Mouse (Mus musculus) myocyte (in vitro differentiated cells): ENCODE data around the gene Klhdc3. TPM values are rescaled to one million over a fixed set of nuclear protein-coding genes. Genes with fewer than 3 reads are reported as not detected.

Experiments used
- H3K27me3 ChIP-seq: one replicate; pipeline ENCODE4 v1.6.1; 2011; ENCODE audit not compliant: control insufficient read depth, insufficient read depth, insufficient read length
- H3K36me3 ChIP-seq: one replicate; pipeline ENCODE4 v1.6.1; 2011; ENCODE audit not compliant: control insufficient read depth, insufficient read depth
- H3K4me2 ChIP-seq: one replicate; pipeline ENCODE4 v1.6.1; 2011; ENCODE audit warnings: low read depth, control low read depth
- H3K4me3 ChIP-seq: one replicate; pipeline ENCODE4 v1.5.1; 2011; ENCODE audit warnings: mild to moderate bottlenecking, control low read depth, moderate library complexity
- H3K79me2 ChIP-seq: one replicate; pipeline ENCODE4 v1.6.1; 2011; ENCODE audit not compliant: control insufficient read depth, insufficient read depth
- H3ac ChIP-seq: one replicate; pipeline ENCODE4 v1.6.1; 2011; ENCODE audit not compliant: control insufficient read depth, insufficient read length
- CEBPB ChIP-seq: IDR thresholded peaks from 2 replicates; pipeline ENCODE4 v1.6.1; 2011; ENCODE audit warnings: mild to moderate bottlenecking, moderate library complexity; ENCODE audit not compliant: poor library complexity, insufficient read depth, severe bottlenecking
- E2F4 ChIP-seq: IDR thresholded peaks from one replicate; pipeline ENCODE4 v1.6.1; 2011; ENCODE audit warnings: mild to moderate bottlenecking, control low read depth, moderate library complexity; ENCODE audit not compliant: insufficient read depth
- MAX ChIP-seq: IDR thresholded peaks from one replicate; pipeline ENCODE4 v1.6.1; 2011; ENCODE audit warnings: low read depth, mild to moderate bottlenecking, control low read depth
- MYOD1 ChIP-seq, 3 experiments: IDR thresholded peaks; one replicate each; pipeline ENCODE4 v1.6.1; 2011; ENCODE audit warnings: control low read depth in 2 of 3, low read depth in 2 of 3, mild to moderate bottlenecking in 2 of 3, moderate library complexity in 1 of 3; ENCODE audit not compliant: insufficient read length in 2 of 3, control insufficient read depth in 1 of 3
- MYOG ChIP-seq, 3 experiments: IDR thresholded peaks; one replicate each; pipeline ENCODE4 v1.6.1; 2011; ENCODE audit warnings: control low read depth in 2 of 3, low read depth in 2 of 3, mild to moderate bottlenecking in 2 of 3; ENCODE audit not compliant: insufficient read length in 2 of 3, control insufficient read depth in 1 of 3, insufficient read depth in 1 of 3
- POLR2A ChIP-seq: IDR thresholded peaks from one replicate; pipeline ENCODE4 v1.6.1; 2011; ENCODE audit warnings: low read depth, mild to moderate bottlenecking, control low read depth, moderate library complexity; ENCODE audit not compliant: insufficient read length
- POLR2AphosphoS2 ChIP-seq: IDR thresholded peaks from one replicate; pipeline ENCODE4 v1.6.1; 2011; ENCODE audit warnings: low read depth, control low read depth; ENCODE audit not compliant: insufficient read length
- REST ChIP-seq: IDR thresholded peaks from one replicate; pipeline ENCODE4 v1.6.1; 2011; ENCODE audit warnings: mild to moderate bottlenecking, control low read depth, moderate library complexity; ENCODE audit not compliant: insufficient read depth, insufficient read length
- SRF ChIP-seq: IDR thresholded peaks from one replicate; pipeline ENCODE4 v1.6.1; 2011; ENCODE audit warnings: low read depth; ENCODE audit not compliant: control insufficient read depth, insufficient read length
- TCF12 ChIP-seq: IDR thresholded peaks from one replicate; pipeline ENCODE4 v1.6.1; 2011; ENCODE audit warnings: mild to moderate bottlenecking, control low read depth; ENCODE audit not compliant: poor library complexity, insufficient read depth, severe bottlenecking
- TCF3 ChIP-seq: IDR thresholded peaks from one replicate; pipeline ENCODE4 v1.6.1; 2011; ENCODE audit warnings: low read depth, control low read depth; ENCODE audit not compliant: insufficient read length
- USF1 ChIP-seq: IDR thresholded peaks from one replicate; pipeline ENCODE4 v1.6.1; 2011; ENCODE audit warnings: low read depth, mild to moderate bottlenecking, control low read depth, moderate library complexity
- polyA plus RNA-seq: library from polyadenylated mRNA; unstranded; fragments of >200 nt; fragmentation: generic; extraction: Trizol; gene quantifications from one replicate; pipeline ENCODE4 v1.2.1, GENCODE M21; 2012; ENCODE audit warnings: missing spikeins

Klhdc3 gene
- 128 TPM for polyA plus RNA-seq

DNA sequence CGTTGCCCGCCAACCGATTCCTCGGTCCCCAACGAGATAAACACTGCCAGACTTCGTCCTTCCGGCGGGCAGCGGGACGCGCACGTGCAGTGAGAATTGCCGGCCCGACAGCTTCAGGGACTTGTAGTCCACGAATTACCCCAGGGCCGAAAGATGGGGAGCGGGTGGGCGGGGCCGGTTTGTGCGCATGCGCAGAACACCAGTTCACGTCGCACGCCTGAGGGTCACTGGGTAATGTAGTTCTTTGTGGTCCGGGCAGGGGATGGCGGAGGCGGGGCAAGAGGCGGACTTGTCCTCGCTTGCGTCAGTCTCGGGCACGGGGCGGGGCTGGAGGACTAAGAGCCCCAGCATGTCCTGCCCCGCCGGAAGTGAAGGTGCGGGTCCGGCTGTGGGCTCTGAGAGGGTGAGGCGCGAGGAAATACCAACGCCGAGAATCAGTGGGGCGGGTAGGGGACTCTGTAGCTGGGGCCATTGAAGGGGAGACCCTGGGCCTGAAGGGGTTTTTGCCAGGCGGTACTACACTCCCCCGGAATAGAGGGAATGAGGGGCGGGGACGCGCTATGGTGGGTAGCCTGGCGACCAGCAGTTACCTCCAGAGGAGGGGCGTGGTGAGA is at the start of gene Klhdc3:
Gene Klhdc3 (minus strand): TSS at position 155 of the 614 bp plus-strand sequence.
- peaks cover 23% of the 10 kb centered on the region for H3K36me3 ChIP-seq

DNA sequence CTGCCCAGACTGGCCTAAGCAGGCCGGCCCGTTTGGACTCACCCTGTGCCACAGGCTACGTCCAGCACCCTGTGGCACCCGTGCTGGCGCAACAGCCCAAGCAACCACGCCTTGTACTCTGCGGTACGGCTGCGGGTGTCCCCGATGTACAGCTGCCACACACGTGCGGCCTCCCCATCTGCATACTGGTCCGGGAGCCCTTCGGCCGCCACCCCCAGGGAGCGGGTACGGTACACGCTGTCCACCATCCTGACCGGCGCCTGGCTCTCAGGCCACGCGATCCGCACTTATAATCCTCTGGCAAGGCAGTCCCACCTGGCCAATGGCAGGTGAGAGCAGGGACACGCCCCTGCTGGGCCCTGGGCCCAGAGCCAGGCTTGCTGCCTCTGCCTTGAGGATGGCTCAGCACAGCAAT is 48.2 kb upstream of the Klhdc3 start, which contains the start of gene Gnmt:
Gene Gnmt (minus strand): TSS at position 265 of the 415 bp plus-strand sequence.
- no peak for TF ChIP-seq MAX
- H3K27me3 ChIP-seq, result no peaks in the 10 kb centered on the region
- H3K79me2 ChIP-seq, result no peaks in the 10 kb centered on the region
- no peak within 1 kb of the TSS for H3ac ChIP-seq
- no peak within 1 kb of the TSS for H3K4me3 ChIP-seq
- H3K4me2 ChIP-seq, result no peak within 1 kb of the TSS
- no peaks in the 10 kb centered on the region for H3K36me3 ChIP-seq

More for the DNA sequence above, at the start of gene Klhdc3:
- Histone ChIP-seq H3K27me3 (no peaks in the 10 kb centered on the region), H3K4me2 (peak within 1 kb of the TSS; percentile 95), H3K79me2 (peaks cover 27% of the 10 kb centered on the region), H3ac (peak within 1 kb of the TSS; percentile 66), H3K4me3 (peak within 1 kb of the TSS; percentile 94)
- TF ChIP-seq POLR2A, result peak; percentile 61
- TF ChIP-seq MYOD1 (IDR thresholded peaks at IDR 0.05; ENCODE audit: control insufficient read depth in 1 of 3, insufficient read length in 2 of 3, low read depth in 2 of 3), result no peak
- no peak for TF ChIP-seq TCF12
- TF ChIP-seq E2F4, result no peak
- TF ChIP-seq POLR2AphosphoS2, result peak; percentile 48
- TF ChIP-seq USF1, result peak; percentile 11
- TF ChIP-seq MAX, result no peak
- TF ChIP-seq REST, result no peak
- TF ChIP-seq CEBPB, result 0 out of 2 replicates have a peak, but pooled peaks have one; percentile 23

- H3K4me2 ChIP-seq, result no peak overlapping the region
- H3ac ChIP-seq, result no peak overlapping the region
- H3K36me3 ChIP-seq, result no peaks in the 10 kb centered on the region
- TF ChIP-seq POLR2A (no peak), MYOD1 (IDR thresholded peaks at IDR 0.05; ENCODE audit: control insufficient read depth in 1 of 3, insufficient read length in 2 of 3, low read depth in 2 of 3) (no peak), TCF12 (no peak), MAX (no peak), REST (no peak), CEBPB (no peak), E2F4 (no peak), USF1 (no peak), POLR2AphosphoS2 (no peak), MYOG (IDR thresholded peaks at IDR 0.05; ENCODE audit: control insufficient read depth in 1 of 3, insufficient read depth in 1 of 3, insufficient read length in 2 of 3, low read depth in 2 of 3) (no peak), SRF (no peak), TCF3 (no peak)
- H3K79me2 ChIP-seq, result no peaks in the 10 kb centered on the region
- H3K27me3 ChIP-seq, result no peaks in the 10 kb centered on the region
- no peak overlapping the region for H3K4me3 ChIP-seq
Measured at GRCm38 (mm10) chr17:46728496-46728895, 47.8 kb upstream of the Klhdc3 start.

GRCm38 (mm10) chr17:46728021-46728420 is 47.3 kb upstream of the Klhdc3 start:
- Histone ChIP-seq H3ac (no peak overlapping the region), H3K27me3 (no peaks in the 10 kb centered on the region), H3K4me2 (no peak overlapping the region), H3K79me2 (no peaks in the 10 kb centered on the region), H3K4me3 (no peak overlapping the region), H3K36me3 (no peaks in the 10 kb centered on the region)
- TF ChIP-seq POLR2A (no peak), TCF12 (no peak), USF1 (no peak), MYOD1 (IDR thresholded peaks at IDR 0.05; ENCODE audit: control insufficient read depth in 1 of 3, insufficient read length in 2 of 3, low read depth in 2 of 3) (no peak), SRF (no peak), POLR2AphosphoS2 (no peak), REST (no peak), MYOG (IDR thresholded peaks at IDR 0.05; ENCODE audit: control insufficient read depth in 1 of 3, insufficient read depth in 1 of 3, insufficient read length in 2 of 3, low read depth in 2 of 3) (no peak), MAX (no peak), E2F4 (no peak)

DNA sequence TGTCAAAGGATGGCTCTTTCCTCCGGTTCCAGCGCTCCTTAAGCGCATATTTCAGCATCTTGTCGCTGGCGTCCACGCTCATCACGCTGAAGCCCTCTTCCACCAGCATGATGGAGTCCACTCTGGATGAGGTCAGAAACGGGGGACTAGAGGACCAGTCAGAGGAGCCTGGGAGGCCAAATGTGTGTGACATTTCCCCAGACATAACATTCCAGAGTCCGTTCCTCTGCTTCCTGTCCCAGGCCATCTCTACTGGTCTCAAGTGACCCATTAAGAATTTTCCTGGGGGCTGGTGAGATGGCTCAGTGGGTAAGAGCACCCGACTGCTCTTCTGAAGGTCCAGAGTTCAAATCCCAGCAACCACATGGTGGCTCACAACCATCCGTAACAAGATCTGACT is 46.6 kb upstream of the Klhdc3 start:
- TF ChIP-seq TCF3, result no peak
- Histone ChIP-seq H3K4me2 (no peak overlapping the region), H3K79me2 (no peaks in the 10 kb centered on the region), H3K27me3 (no peaks in the 10 kb centered on the region), H3ac (no peak overlapping the region), H3K4me3 (no peak overlapping the region), H3K36me3 (no peaks in the 10 kb centered on the region)
